Mouse (Mus musculus) cortical plate, adult 2 months (tissue): Measurements from ENCODE around the gene Mad1l1.

ENCODE experiments used
- CTCF ChIP-seq: fragments of 200-500 bp; IDR thresholded peaks from 2 replicates; pipeline ENCODE4 v1.5.1; 2011; ENCODE audit warnings: mild to moderate bottlenecking, control low read depth, low read length; ENCODE audit not compliant: insufficient read depth; ENCODE audit errors: extremely low read depth
- POLR2A ChIP-seq: fragments of 200-500 bp; IDR thresholded peaks from 2 replicates; pipeline ENCODE4 v1.6.1; 2011; ENCODE audit warnings: mild to moderate bottlenecking, low read length, control low read depth; ENCODE audit not compliant: insufficient read depth; ENCODE audit errors: extremely low read depth

DNA sequence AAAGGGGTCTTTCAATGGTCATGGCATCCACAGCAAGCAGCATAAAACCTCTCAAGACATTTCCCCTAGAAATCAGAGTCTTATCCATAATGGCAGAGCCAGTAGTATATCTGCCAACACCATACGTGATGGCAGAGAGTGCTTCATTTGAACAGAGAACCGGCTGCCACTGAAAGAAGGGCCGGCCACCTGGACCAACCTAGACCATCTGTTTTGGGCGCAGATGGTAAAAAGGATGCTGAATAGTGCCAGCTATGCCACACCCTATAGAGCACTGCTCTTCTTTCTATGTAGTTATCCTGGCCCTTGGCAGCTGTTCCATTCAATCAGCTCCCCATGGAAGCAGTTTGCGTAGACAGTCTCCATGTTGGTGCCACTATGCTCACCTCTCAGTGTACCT, 222.6 kb downstream of the Mad1l1 start:
- TF ChIP-seq CTCF (no peak), POLR2A (no peak)
